Mouse (Mus musculus) right cerebral cortex, postnatal 10 days (tissue): ENCODE measurements at regions not wholly inside any gene's neighbourhood (a gene's known extent, or its start where the extent isn't known, plus 50 kb on each side); places are given as distances from the start of the nearest gene placed in this dataset.
"Not testable (repeated sequence)": the region's sequence is repeated elsewhere in the genome, so short reads cannot be mapped to it uniquely, and the experiment has no call there.

Experiments
- DNase-seq, 2 experiments: peaks; one replicate each; pipeline ENCODE4 v3.0.0; 2021; ENCODE audit warnings: low spot score in 2 of 2

DNA sequence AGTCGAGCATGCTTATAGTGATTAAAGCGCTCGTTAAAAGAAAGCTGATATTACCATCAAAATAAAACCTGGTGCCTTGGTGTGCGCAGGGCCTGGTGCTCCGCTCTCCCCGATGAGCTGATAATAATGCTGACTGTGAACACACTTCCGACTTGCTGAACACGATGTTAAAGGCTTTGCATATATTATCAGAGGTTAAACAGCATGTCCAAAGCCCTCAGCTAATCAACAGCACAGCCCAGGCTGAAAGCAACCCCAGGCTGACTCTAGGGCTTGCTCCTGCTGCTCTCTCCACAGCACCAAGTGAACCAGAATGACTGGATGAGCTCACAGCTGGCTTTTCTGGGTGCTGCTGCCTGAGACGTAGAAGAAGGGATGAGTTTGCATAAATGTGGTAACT is 238.2 kb upstream of the 1700012A03Rik start:
- DNase-seq: no peak

DNA sequence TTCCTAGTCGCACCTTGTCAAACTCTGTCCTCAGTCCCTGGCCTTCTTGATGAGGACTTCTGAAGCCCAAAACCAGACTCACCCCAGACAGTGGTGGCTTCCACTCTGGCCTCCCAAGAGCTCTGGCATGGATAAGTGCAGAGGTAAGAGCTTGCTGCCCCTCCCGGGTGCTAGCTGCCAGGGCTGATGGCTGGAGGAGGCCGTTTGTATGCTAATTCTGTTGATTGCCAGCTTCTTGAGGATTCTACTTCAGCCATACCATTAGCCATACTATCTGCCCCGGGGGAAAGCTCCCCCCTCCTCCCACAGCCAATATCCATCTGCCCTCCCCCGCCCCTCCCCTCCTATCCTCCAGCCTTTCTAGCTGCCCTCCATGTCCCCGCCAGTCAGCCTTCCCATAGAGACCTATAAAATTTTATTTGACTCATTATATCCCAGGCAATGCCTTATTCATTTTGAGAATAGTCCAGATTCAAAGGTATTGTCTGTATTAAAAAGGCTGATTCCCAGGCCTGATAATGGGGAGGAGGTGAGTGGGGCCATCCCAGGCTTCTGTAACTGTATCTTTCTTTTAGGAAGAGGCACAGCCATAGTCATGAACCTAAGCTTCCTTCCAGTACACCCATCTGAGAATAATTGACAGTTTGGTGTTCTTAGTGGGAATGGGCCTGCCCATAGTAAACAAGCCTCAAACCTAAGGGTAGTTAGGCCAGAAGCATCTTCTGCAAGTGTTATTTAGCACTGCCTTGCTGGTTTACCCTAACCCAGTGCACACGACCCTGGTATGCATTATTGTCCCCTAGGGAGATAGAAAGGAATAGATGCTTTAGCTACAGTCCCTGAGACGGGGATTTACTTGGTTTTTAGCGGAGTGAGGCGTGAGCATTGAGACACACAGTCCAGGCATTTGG is 239.2 kb upstream of the 1700012A03Rik start:
- DNase-seq: no peak

DNA sequence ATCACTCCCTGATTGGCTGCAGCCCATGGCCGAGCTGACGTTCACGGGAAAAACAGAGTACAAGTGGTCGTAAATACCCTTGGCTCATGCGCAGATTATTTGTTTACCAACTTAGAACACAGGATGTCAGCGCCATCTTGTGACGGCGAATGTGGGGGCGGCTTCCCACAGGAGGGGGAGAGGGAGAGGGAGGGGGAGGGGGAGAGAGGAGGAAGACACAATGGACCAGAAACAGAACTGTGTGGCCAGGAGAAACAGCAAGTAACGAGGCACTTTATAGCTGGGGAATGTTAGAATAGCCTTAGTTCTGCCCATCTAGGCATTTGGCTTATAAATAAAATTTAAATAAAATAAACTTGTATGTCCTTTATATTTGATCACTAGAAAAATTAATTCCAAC is 240.7 kb upstream of the Podxl start:
- not testable (repeated sequence) for DNase-seq

DNA sequence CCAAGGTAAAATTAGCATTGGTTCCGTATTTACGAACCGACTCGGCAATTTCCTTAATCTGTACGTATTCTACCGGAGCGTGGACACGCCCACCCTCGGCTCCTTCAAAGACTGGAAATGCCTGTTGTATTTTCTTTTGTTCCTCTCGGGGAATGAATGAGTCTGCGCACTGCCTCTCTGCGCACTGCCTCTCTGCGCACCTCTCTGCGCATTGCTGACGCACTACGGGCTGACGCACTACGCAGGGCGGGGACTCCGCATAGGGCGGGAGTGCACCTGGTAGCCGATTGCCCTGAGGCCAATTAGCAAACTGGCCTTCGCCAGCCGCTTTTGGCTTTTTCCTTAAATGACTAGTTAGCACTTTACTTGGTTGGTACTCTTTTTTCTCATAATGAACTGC is 239.4 kb upstream of the Podxl start:
- not testable (repeated sequence) for DNase-seq

DNA sequence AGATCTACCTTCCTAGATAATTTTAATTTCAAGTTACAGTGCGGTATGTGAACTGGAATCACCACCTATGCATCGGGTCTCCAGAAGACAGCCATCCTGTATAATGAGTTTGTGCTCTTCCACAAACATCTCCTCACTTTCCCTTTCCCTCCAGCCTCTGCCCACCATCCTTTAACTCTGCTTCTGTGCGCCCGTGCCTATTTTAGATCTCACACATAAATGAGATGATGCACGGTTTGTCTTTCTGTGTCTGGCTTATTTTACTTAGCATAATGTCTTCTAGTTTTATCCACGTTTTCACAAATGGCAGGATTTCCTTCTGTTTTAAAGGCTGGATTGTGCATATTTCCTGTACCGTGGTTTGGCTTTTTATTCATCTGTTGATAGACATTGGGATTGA is 227.8 kb upstream of the Podxl start:
- DNase-seq: peak; percentile 36 to 49

DNA sequence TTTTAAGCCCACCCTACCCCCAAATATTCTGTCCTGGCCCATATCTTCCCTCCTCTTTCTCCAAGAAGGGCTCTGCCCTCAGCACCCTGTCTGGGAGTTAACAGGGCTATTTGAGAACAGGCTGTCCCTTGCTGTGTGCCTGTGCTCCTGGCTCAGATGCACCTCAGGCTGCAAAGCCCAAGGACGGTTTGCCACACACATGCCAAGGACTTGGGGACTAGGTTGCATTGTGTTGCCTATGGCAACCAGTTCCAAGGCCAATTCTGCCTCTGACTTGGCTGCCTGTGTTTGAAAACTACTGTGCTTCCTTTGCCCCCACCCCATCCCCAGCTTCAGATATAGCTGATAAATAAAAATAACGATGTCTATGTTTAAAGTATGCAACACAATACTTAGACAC is 227.1 kb upstream of the Podxl start:
- peak; percentile 32 to 47 for DNase-seq

DNA sequence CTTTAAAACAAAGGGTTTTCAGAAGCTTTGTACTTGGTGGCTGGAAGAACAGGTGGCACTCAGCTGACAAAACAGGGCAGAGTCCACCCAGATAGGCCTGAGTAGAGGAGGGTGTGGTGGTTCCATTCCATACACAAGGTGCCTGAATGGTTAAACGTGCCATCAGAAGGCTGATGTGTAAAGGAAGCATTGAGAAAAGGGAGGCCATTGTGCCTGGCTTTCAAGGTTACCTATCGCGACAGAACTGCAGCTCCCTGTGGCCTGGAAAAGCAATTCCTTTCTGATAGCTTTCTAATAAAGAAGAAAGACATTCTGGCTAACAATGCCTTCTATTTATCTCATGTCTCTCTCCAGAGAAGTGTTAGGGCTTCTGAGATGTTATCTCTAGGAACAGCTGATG is 213.1 kb upstream of the Podxl start:
- no peak for DNase-seq

DNA sequence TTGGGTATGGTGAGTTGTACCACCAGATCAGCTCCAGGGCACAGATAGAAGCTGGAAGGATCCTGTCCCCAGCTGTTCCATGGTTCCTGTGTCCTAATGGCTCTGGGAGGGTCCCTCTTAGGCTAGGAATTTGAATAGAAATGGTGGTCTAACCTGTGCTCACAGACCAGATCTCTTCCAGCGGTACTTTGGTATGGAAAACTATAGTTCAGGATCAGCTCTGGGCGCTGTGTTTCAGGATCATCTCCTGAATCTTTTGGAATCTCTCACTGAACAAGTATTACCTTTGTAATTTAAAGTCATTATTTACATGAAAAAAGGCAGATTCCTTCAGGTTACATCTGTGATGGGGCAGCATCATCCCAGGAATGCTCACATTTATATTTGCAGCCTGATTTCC is 208.1 kb upstream of the Podxl start:
- no peak for DNase-seq

DNA sequence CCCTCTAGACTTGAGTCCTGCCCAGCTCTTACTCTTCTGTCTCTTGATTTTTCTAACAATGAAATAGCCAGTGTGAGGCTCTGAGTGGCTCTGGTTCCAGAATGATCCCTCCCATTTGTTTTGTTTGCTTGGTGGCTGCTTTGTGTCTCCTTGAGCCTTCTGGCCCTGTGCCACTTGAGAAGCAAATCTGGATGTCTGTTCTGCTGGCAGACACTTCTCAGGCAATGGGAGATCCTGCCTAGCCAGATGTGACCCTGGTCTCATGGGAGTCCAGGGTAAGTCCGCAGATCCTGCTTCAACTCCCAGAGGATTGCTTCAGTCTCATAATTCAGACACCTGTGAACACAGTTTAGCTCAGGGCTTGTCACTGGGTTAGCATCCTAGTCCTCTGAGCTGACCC is 181.8 kb upstream of the Podxl start:
- no peak for DNase-seq

DNA sequence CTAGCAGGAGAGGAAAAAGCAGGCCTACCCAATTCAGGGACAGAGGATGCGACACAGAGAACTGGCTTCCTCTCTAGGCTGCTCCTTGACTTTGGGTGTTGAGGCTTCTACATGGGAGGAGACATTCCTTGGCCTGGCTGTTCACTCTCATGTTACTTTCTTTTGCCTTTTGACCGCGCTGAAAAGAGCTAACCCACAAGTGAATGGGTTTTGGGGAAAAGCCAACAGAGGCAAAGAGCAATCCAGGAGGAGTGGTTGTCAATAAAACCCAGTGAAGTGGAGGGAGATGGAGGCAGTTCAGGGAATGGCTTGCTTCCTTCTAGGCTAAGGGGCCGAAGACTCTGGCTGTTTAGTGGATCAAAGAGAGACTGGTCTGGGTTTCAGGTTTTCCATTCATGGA is 167.6 kb upstream of the Podxl start:
- DNase-seq: no peak

DNA sequence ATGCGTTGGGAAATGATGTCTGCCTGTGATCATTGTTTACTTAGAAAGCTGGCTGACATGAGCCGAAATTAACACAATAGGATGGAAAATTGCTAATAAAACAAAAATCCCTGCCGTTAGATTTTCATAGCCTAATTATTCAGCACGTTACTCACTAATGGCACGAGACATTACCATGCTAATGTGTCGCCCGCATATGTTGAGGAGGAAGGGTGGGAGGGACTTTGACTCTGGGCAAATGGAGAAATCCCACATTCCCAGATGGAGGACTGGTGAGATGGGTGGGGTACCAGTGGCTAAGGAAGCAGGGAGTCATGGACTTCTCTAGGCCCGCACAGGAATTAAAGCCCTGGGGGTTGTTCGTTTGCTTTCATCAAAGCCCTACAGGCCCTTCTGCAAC is 155.8 kb upstream of the Podxl start:
- no peak for DNase-seq

DNA sequence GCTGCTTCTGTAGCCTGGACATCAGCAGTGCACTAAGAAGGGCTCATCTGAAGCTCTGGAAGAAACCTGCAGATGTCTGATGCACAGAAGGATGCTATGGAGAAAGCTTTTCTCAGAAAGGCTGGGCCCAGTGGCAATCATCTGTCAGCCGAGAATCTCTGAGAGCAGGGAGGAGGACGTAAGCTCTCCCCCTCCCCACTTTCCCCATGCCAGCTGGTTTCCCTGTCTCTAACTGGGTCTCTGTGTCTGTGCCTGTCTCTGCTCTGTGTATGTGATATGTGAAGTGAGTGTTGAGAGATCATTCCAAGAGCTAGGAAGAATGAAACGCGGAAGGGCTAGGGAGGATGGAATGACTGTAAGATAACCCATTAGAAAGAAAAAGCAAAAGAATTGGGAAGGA is 155.1 kb upstream of the Podxl start:
- no peak for DNase-seq

DNA sequence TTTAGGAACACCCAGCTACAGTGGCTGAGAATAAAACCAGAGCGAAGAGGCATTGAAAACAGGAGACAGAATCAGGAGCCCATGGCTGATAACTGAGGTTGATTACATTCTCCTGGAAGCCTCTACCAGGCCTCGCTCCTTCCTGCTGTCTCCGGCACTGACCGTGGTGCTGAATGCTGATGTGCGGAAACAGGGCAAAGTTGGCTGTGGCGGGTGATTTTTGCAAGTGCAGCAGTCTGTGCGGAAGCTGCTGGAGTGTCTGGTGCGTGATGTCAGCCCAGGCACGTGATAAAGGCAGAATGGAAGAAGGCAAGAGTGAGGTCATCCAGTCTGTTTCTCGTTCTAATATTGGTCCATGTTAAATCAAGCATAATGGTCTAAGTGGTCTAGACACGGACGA is 153.8 kb upstream of the Podxl start:
- DNase-seq: peak; percentile 30 to 37

DNA sequence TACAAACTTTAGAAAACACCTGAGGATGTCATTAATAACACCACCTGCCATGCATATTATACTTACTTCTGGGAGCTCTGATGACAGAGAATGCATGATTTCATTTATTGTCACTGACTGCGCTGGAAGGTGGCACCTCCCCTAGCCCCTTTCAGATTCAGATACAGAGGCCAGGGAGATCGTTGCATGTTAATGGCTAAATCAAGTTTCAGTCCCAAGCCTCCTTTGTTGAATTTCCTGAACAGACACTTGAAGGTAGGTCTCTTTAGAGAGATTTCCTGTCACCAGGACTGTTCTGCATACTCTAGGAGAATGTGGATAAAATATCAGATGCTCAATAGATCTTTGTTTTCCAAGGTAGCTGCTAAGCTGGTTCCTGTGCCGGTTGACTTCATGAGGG is 143.5 kb upstream of the Podxl start:
- DNase-seq: no peak

DNA sequence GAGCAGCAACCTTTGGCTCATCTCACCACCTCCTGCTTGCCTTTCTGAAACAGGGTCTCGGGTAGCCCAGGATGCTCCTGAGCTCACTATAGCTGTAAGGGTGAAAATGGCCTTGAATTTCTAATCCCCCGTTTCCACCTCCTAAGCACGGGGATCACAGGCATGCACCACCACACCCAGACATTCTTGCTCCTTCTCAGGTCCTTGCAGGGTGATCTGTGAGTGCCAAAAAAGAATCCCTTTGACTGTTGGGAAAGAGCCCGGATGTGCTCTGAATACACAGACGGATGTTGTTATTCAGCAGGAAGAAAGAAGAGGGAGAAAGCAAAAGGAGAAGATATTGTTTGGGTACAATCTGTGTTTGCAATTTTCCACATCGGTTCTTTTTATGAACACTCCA is 140.4 kb upstream of the Podxl start:
- DNase-seq: no peak

DNA sequence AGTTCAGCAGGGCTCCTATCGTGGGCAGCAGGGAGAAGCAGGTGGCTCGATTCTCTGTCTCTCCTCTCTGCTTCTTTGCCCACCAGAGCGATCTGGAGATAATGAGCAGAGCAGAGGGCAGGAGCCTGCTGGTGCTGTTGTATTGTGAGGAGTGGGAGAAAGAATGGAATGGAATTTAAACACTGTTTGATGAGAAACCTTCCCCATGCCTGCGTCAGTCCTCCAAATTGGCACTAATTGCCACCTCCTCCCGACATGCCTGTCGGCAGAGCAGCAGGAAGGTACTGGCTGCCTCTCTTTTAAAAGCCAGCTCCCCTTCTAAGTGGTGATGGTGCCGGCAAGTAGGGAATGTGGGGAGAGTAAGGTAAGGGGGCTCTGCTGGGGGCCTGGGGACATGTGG is 139.2 kb upstream of the Podxl start:
- no peak for DNase-seq

DNA sequence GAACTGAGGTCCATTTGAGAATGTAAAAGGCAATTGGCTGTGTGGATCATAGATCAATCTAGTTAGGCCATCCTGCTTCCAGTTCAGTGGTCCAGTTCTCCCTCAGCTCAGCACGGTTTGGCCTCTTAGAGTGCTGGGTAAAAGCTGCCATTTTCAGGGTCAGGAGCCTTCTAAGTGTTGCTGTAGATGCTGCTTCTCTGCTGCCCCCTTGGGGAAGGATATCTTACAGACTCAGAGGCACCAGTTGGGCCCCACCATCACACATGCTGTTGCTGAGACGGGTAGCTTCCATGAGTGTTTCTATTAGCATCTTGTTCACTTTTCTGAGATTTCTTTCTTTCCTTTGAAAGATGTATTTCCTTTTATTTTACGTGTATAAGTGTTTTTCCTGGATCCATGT is 132.1 kb upstream of the Podxl start:
- DNase-seq: no peak

DNA sequence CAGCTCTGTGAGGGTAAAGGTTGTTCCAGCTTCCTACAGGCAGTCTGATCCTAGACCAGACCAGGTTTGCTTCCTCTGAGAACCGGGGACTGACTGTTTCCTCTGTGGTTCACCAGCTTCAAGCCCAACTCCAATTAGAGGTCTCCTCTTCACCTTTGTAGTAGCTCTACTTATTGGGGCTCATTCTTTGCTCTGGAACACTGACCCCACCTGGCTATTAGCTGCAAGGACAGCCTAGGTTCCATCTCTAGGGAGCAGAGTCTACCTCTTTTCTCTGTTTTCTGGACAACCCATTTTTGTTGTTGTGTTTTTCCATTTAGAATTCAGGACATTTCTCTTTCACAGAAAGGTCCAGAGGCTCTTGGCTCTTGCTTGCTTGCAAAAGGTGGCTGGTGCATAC is 129.3 kb upstream of the Podxl start:
- no peak for DNase-seq

DNA sequence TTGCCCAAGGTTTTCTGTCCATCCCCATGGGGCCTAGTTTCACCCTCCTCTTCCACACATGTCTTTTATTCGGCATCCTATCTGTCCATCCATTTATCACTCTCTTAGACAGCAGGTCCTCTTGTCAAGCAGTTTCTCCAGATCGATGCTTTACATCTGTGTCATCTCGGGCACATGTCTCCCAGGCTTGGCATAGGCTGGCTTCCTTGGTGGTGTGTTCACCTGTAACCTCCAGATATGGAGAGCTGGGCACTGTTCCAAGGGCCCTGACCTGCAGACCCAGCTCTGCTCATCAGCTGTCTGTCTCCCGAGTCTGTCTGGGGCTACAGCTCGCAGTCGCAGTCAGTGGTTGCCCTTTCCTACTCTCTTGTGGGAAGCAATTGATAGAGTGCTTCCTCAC is 128.2 kb upstream of the Podxl start:
- no peak for DNase-seq

DNA sequence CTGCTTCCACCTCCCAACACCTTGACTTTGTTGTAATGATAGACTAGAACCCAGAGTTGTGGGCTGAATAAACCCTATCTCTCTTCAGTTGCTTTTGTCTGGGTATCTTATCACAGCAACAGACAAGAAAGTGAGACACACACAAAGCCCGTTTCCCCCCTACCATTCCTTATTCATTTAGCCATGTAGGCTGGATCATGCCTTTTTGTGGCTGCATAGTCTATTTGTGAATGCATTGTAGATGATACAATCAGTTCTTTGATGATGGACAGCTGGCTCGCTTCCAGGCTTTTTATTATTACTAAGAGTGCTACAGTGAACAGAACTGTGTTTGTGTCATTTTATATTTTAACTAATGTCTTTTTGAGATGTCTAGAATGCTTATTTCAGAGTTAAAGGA is 116.3 kb upstream of the Podxl start:
- no peak for DNase-seq

DNA sequence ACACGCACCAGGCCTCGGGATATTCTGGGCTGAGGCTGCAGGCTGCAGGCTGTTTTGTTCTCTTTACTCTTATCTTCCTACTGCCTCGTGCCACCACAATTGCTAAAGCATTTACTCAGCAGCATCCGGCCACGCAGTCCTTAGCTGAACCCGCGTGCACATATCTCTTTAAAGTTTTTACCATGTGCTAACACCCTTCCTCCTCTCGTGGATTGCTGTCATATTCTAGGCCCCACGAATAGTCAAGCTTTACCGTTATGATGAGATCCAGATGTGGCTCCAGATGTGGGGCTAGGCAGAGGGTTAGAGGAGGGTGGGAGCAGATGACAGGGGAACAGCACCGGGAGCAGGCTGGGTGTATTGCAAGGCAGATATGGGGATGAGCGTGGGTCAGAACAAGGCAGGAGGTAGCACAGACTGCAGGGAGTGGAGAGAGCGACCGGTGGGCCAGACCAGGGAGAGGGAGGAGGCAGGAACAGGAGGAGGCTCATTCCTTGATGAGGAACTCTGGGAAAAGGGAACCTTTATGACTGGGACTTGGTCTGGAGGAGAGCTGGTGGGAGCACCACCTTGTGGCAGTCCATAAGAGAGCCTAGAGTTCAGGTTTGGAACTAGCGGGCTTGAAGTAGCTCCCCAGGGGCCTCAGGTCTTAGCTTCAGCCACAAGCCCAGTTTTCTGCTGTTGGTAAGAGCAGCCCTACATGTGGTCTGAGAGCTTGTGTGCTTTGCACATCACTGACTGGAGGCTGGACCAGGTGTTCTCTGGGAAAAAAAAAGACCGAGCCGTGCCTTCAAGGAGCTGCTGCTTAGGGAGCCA is 102.1 kb upstream of the Podxl start:
- peak; percentile 59 to 81 for DNase-seq

DNA sequence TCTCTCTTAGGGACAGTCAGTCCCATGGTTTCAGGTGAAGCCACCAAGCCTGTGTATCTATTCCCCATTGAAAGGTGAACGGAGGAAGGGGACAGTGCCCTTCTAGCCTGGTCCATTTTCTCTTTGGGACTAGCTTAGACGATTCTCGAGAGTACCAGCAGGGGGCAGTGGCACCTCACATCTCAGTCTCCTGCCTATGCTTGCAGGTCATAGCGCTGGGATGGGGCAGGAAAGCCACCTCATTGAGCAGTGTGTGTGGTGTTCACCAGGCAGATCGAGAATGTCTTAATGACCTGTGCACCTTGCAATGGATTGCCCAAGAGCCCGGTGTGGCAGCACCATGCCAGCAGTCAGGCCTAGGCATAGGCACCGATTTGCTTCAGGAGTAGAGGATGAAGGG is 100.7 kb upstream of the Podxl start:
- DNase-seq: peak; percentile 85 to 88

DNA sequence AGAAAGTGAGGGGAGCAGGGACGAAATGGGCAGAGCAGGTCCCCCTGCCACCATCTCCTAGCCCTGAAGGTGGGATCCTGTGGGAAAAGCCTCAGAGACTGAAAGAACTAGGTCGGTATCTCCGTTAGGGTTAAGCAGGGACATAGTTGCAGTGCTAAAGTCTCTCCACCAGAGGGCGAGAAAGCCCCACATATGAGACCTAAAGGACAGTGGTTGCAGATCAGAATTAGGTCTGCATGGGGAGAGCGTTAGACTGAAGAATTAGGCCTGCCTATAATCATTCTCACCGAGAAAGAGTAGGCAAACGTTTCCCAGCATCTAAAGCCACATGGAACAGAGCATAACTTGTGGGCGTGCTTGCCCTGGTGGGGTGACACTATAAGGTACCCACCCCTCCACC is 97.0 kb upstream of the Podxl start:
- peak; percentile 85 to 88 for DNase-seq
